Mouse (Mus musculus) heart, postnatal 36 days (tissue): ENCODE results near the gene Hoxd9. TPM values are rescaled to one million over a fixed set of nuclear protein-coding genes. Genes with fewer than 3 reads are reported as not detected.
A peak's percentile ranks its signal among the peaks of the same experiment; 100 is the strongest.

Source experiments
- DNase-seq, 2 experiments: peaks; one replicate each; pipeline ENCODE4 v3.0.0; 2021 to 2022
- intact Hi-C: fragments of 180-260 bp; cut with DNase I; formaldehyde crosslinking; loops from one replicate; pipeline ENCODE4 v1.15.1; 2025
- total RNA-seq, 2 experiments: library from RNA; stranded (reverse); gene quantifications; 2 replicates each; pipeline ENCODE4 v1.2.3; 2021

Gene Hoxd9
- total RNA-seq, 2 experiments from 2014 or later, result 0.36 to 0.41 TPM

DNA sequence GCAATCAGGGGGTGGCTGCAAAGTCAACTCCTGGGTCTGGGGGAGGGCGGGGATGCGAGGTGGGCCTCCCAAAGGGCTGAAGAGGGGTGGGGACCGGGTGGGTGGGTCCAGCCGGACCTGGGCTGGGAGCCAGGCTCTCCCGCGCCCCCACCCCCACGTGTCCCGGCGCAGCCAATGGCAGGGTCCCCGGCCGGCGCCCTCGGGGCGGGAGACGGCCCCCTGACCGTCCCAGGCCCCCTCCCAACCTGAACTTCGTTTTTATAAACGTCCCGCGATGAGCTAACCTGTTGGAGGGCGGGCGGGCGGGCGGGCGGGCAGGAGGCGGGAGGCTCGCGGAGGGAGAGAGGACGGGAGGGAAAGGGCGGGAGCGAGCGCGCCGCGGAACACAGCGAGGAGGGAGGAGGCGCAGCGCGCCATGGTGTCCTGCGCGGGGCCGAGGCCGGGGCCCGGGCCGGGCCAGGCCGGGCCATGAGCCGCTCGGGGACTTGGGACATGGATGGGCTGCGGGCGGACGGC is 29.6 kb upstream of the Hoxd9 start, which contains the start of gene Hoxd13:
Gene Hoxd13, plus strand, starts transcription at position 469 of the 516 bp plus-strand sequence.
- DNase-seq, result no peak
- intact Hi-C loops, result no loop called here

DNA sequence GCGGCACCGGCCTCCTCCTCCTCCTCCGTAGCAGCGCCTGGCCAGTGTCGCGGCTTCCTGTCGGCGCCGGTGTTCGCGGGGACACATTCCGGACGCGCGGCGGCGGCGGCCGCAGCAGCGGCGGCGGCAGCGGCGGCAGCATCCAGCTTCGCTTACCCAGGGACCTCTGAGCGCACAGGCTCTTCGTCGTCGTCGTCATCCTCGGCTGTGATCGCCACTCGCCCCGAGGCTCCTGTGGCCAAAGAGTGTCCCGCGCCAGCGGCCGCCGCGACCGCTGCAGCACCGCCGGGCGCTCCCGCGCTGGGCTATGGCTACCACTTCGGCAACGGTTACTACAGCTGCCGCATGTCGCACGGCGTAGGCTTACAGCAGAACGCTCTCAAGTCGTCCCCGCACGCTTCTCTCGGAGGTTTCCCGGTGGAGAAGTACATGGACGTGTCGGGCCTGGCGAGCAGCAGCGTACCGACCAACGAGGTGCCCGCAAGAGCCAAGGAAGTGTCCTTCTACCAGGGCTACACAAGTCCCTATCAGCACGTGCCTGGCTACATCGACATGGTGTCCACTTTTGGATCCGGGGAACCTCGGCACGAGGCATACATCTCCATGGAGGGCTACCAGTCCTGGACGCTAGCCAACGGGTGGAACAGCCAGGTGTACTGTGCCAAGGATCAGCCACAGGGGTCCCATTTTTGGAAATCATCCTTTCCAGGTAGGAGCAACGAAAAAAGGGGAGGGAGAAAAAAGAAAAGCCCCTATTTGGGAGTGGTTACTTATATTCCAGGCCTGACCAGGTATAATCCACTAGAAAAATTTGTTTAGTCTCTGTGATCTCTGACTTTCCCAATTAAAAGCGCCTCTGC is 28.9 kb upstream of the Hoxd9 start:
- intact Hi-C loops, result no loop called here

DNA sequence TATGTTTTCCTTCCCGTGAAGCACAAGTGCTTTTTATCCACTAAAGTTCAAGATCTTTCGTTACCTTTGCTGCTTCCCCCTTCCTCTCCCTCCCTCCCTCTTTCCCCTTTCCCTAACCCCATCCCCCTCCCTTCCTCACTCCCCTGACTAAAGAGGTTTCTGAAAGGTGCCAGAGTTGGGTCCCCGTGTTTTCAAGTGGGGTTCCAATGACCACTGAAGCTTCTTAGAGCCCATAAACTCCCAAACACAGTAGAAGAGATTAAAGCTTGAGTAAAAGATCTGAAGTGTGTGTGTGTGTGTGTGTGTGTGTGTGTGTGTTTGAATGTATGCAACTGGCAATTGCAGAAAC is 28.3 kb upstream of the Hoxd9 start:
- intact Hi-C loops, result no loop called here
- no peak for DNase-seq

More for the DNA sequence above, 28.9 kb upstream of the Hoxd9 start:
- no peak for DNase-seq

DNA sequence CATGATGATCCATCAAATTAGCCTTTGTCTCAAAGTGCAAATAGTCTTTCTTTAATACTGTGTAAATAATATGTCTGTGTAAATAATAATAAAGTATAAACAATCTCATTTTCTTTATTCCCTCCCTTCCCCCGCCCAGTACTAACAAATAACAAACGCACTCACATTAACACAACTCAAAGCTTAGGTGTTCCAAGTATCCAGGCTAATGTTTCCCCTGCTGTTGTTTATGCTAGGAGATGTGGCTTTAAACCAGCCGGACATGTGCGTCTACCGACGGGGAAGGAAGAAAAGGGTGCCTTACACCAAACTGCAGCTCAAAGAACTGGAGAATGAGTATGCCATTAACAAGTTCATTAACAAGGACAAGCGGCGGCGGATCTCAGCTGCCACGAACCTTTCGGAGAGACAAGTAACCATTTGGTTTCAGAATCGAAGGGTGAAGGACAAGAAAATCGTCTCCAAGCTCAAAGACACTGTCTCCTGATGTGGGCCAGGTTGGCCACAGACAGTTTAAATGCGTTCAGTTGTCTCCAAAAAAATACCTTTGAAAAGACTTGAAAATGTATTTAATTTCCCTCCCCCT is 27.8 kb upstream of the Hoxd9 start:
- DNase-seq, result no peak
- intact Hi-C loops, result loop anchor here (5.0 kb wide), 2 partner anchors 602 to 1087 kb away; partner anchors contain the start of gene Chrna1

DNA sequence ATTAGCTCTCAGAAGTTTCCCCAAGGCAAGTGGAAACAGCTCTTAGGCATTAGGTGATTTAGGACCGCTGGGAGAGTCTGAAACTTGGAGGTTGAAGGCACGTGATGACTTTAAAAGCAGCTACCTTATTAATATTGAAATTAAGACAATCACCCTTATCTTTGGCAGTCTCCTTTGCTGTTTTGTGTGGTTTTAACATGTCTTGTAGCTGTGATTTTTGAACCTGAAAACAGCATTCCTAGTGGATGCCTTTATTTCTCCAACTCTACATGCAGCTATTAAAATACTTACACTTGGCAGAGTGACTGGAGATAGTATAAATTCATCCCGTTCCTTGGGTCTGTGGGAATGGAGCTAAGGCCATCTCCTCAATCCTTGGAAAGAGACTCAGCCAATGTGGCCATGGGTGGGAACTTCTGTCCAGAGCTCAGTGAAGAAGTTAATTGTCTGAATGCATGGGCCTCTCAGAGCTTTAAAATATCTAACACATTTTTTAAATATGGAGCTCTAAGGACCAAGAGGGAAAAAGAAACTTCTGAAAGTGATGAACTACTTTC is 26.8 kb upstream of the Hoxd9 start:
- intact Hi-C loops, result loop anchor here (5.0 kb wide), 2 partner anchors 603 to 1088 kb away; partner anchors contain the start of gene Chrna1
- DNase-seq, result no peak

DNA sequence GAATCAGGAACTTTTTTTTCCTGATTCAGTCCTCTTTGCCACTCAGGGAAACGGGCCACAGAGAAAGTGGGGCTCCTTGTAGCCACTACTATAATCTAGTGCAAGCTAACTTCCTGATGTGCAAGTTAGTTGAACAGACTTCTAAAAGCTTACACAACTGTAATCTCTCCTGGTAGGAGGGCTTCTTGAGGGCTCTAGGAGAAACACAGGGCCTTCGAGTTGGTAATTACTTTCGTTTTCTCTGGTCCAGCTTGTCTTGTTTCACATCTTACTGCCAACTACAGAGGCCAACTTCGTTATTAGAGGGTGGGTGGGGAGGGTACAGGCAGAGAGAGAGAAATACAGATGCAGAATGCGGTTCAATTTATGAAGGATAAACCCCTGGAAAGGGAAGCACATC is 25.7 kb upstream of the Hoxd9 start:
- no peak for DNase-seq
- intact Hi-C loops, result loop anchor here (5.0 kb wide), 2 partner anchors 605 to 1090 kb away; partner anchors contain the start of gene Chrna1

DNA sequence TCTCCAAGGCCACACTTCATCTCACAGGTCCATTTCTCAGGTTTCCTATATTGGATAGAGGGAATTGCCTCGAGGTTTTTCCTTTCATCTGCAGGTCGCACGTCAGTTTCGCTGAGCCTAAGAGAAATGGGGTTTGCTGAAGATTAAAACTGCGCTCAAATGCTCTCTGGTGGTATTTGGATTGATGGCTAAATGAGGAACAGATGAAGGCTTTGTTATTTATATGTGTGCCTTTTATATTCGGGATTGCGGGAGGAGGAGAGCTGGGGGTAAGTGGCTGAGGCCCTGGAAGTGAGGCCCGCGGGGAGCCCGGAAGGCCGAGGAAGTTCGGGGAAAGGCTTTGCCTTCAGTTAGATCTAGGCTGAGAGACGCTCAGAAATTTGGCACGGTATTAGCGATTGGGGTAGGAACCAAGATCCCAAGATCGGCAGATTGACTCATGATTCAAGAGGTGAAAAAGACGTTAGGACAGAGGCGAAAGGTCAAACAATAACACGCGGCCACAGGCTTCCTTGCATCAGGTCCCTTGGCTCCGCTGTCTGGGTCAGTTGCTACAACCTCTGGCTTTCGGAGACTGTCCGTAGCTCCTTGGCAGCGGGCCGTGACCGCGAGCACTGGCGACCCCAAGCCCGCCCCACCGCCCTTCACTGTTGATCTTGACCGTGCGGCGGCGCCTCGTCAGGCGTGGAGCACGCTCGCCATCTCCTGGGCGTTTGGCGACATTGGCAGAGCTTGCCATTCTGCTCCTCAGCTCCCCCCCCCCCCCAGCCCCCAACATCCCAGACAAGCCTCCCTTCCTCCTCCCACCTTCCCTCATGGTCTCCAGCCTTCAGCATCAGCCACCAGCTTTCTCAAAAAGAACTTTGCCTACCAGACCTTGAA is 24.8 kb upstream of the Hoxd9 start:
- intact Hi-C loops, result loop anchor here (1.0 to 5.0 kb wide), 3 partner anchors 605 to 1090 kb away; partner anchors contain the start of gene Chrna1
- peak in 1 of 2 experiments; percentile 59 for DNase-seq

DNA sequence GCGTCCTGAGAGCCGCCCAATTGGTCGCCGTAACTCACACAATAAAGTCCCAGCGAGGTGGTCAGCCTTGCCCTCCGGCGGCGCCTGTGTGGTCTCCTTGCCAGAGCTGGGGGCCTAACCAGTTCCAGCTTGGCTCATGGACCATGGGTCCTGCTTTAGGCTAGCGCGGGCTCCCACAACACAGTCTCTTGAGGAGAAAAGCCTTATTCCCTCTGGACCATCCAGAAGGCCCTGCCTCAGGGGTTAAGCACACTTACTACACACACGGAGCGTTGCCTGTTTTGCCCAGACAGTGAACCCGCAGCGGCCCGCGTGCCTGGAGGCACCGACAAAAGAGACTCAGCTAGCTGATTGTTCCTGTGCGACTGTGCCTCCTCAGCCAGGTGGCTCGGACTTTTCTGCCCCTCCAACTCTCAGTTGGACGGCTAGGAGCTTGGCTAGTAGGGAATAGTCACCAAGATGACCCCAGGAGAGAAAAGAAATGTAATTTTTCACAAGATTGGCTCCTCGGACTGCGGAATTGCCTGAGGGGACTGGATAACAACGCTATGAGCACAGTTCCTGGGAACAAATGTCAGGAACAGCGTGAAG is 23.6 kb upstream of the Hoxd9 start:
- no peak for DNase-seq

DNA sequence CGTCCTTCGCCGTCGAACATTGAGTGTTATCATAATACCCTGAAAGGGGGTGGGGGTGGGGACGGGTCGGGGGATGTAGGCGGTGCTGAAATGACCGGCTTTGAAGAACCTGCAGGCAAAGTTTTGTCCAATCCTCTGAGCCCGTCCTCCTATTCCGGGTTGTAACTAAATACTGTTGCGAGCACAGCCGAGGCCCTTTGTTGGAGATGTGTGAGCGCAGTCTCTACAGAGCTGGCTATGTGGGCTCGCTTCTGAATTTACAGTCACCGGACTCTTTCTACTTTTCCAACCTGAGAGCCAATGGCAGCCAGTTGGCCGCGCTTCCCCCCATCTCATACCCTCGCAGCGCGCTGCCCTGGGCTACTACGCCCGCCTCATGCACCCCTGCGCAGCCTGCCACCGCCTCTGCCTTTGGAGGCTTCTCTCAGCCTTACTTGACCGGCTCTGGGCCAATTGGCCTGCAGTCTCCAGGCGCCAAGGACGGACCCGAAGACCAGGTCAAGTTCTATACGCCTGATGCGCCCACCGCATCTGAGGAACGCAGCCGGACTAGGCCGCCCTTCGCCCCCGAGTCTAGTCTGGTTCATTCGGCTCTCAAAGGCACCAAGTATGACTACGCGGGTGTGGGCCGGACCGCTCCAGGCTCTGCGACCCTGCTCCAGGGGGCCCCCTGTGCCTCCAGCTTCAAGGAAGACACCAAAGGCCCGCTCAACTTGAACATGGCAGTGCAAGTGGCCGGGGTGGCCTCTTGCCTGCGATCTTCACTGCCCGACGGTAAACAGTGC is 22.5 kb upstream of the Hoxd9 start, which contains the start of gene Hoxd12:
Gene Hoxd12, plus strand, starts transcription at position 133 of the 785 bp plus-strand sequence.
- DNase-seq, result no peak
- intact Hi-C loops, result loop anchor here (5.0 kb wide), 2 partner anchors 608 to 1093 kb away; partner anchors contain the start of gene Chrna1

More for the DNA sequence above, 23.6 kb upstream of the Hoxd9 start:
- intact Hi-C loops, result loop anchor here (1.0 to 5.0 kb wide), 3 partner anchors 607 to 1092 kb away; partner anchors contain the start of gene Chrna1

DNA sequence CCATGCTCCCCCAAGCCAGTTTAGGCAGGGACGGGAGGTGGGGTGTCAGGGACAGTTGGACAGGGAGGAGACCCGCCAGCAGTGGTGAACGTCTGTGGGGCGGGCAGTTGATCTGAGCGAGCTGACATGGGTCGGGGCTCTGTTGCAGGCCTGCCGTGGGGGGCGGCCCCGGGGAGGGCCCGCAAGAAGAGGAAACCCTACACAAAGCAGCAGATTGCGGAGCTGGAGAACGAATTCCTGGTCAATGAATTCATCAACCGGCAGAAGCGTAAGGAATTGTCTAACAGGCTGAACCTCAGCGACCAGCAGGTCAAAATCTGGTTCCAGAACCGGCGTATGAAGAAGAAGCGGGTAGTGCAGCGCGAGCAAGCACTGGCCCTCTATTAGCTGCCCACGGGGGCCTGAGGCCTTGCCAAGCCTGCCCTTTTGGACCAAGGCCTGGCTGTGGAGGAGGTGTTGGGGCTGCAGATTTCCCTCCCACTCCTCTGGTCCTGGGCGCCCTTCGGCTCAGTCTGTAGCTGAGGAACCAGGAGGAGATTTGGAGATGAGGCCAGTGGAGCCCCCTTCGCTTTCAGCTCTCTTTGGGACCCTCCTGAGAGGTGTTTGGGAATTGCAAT is 21.8 kb upstream of the Hoxd9 start:
- intact Hi-C loops, result no loop called here

DNA sequence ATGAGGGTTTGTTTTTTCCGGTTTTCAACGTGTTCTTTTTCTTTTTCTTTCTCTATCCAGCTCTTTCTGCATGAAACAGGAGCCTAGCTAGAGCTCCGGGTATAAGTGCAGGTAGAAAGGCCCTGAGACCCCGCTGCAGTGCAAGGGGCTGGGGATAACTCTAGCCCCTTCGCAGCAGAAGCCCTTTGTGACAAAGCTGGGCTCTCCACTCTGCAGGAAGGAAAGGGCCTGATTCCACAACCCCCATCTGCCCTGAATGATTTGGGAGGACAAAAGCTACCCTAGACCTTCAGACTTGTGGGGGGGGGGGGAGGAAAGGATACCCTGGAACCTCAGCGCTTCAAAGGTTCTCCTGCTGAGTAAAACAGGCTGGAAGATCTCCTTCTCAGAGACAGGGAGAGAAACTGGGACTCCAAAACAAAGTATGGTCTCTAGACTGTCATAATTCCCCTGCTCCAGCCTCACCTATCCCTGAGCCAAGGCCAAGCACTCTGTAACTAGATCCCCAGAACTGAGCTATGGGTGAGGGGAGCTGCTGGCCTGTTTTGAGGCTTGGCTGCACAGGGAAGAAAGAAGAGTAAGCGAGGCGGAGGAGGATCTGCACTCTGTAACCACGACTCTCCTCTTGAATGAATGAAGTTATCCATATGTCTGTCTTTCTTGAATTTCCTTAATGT is 21.0 kb upstream of the Hoxd9 start:
- DNase-seq, result no peak

More for the DNA sequence above, 21.8 kb upstream of the Hoxd9 start:
- DNase-seq, result no peak

DNA sequence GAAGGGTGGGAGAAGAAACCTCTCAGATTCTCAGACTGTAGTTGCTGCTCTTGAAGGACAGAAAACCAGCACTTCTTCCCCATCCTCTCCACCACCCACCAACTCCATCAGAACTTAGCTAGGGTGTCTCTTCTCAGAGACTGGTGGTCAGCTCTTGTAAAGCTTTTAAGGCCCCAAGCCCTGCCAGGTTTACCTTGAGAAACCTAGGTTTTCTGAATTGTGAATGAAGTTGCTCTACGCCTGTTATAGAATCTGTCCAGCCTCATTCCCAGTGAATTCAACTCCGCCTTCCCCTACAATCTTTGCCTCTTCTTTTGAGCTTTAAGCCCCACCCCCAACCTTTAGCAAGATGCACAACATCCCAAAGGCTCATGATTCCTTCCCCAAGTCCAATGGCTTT is 20.4 kb upstream of the Hoxd9 start:
- DNase-seq, result no peak

More for the DNA sequence above, 21.0 kb upstream of the Hoxd9 start:
- intact Hi-C loops, result no loop called here

DNA sequence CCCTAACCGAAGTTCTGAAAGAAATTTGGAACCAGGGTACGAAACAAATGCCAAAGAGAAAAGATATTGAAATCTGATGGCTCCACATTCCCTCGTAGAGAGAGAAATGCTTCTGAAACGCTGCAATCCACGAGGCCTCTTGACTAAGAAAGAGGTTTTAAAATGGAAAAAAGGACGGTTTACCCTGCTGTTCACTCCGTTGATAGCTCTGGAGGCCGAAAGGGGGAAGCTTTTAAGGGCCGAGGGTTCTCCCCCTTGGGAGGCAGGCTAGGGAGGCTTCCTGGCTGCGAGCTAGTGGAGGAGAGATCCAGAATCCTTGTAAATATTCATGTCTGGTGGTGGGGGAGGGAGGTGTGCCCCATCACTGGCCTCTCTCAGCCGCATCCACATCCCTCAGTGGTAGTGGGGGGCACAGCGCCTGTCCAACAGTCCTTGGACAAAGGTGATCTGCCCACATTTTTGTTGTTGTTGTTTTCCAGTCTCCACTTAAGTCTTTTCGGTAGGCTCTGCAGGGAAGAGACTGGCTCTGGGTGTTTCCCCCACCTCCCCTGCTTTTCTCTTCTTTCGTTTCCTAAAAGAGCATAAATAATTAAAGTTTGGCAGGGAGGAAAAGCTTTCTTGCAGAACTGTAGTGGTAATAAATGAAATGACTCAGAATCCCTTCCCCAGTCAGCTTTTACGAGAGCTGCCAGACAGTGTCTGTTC is 18.5 kb upstream of the Hoxd9 start, which contains the start of gene Hoxd11:
Gene Hoxd11, plus strand, starts transcription at position 667 of the 705 bp plus-strand sequence.
- DNase-seq, result no peak
- intact Hi-C loops, result no loop called here

More for the DNA sequence above, 20.4 kb upstream of the Hoxd9 start:
- intact Hi-C loops, result no loop called here

DNA sequence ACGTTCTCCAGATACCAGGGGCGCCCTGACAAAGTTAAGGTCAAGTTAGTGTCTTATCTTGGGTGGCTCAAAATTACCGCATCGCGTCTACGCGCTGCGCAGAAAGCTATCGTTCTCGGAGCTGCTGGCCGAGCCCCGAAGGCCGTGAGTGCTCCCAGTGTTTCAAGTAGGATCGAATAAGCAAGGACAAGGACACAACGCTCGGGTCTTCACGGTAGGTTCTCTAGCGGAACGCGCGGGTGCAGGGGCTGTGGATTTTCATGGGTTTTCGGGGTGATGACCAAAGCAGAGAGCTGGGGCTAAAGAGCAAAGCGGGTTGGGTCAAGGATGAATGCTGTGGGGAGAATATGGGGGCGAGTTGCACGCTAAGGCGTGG is 17.9 kb upstream of the Hoxd9 start:
- no peak for DNase-seq
- intact Hi-C loops, result no loop called here

DNA sequence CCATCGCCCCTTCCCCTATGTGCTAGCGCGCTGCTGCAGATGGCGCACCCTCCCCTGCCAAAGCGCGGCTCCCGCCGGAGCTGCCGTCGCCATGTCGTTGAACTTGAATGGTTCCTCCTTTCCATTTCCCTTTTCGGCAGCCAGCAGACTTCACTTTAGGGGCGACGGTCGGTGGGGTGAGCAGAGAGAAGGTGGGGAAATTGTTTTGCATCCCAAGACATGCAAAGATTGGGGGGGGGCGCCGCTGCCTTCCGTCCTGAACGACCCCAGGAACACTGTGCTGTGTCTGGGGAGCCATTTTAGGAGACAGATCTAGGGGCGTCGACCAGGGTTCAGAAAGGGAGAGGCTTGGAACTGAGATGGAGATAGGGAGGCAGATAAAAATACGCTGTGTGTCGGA is 17.5 kb upstream of the Hoxd9 start:
- intact Hi-C loops, result no loop called here
- no peak for DNase-seq

DNA sequence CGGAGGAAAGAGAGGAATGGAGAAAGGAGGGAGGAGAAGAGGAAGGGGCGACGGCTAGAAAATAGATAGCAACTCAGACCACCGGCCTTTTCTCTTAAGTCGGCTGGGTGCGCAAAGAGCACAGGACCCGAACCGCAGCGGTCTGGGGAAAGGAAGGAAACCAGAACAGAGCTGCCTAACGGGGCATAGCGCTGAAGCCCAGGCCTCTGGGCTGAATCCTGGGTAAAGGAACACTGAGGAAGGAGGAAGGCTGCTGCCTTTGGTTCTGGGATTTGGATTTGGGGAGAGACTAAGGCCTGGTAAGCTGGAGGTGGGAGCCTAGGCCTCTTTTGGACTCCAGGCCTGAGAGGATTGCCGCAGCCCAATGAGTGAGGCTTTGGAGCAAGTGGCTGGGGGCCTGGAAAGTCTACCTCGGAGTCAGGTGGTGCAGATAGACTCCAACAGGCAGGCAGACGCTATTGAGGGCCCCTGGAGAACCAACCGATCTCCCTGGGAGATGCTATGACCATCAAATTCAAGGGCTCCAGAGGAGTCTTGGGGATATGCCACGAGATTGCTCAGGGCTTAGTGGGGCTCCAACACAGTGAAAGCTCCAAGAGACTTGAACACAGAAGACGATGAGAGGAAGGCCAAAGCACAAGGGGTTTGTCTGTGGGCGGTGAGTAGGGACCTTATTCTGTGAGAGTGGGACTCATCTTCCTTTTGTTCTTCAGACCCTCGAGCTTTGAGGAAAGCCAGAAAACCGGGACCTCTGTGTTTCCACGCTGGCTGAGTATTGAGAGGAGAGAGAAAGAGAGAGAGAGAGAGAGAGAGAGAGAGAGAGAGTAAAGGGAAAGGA is 16.7 kb upstream of the Hoxd9 start:
- intact Hi-C loops, result no loop called here
- DNase-seq, result no peak
